Mouse (Mus musculus) liver, embryonic 14.5 days (tissue): Measurements from ENCODE around the gene Tmem54.

Experiments used
- CTCF ChIP-seq: IDR thresholded peaks from 2 replicates; pipeline ENCODE4 v1.5.1; 2016; ENCODE audit warnings: antibody characterized with exemption, low read depth, control low read depth
- EP300 ChIP-seq: IDR thresholded peaks from 2 replicates; pipeline ENCODE4 v1.6.1; 2016; ENCODE audit warnings: antibody characterized with exemption, low read depth

DNA sequence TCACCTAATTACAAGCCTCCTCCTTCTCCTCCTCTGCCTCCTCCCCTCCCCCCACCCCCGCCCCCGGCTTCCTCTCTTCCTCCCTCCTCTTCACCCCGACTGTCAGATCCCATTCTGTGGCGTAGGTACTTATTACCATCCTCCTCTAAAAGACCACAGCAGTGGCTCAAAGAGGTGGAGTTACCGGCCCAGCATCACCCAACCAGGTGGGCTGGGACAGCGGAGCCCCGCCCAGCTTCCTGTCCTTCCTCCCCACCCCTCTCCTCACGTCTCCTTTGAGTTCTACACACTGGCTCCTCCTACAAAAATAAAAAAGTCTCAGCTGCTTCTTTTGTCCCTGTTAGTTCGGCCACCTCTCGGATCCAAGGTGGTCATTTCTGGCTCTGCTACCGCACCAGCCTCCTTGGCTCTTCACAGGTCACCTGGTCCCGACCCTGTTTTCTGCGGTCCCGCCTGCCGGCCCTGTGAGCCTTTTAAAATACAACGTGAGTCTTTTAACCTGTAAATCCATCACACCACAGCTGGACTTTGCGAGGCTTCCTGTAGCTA is 25.5 kb downstream of the Tmem54 start:
- no peak for TF ChIP-seq CTCF
- TF ChIP-seq EP300 = no peak
